Mouse (Mus musculus): ENCODE measurements around the gene Hcar2.

Gene Hcar2

GRCm38 (mm10) chr5:123858798-123859197 lies 6.5 kb downstream of the Hcar2 start:
- no peak for DNase-seq

- DNase-seq, result no peak
Observed at GRCm38 (mm10) chr5:123854511-123854910, 10.8 kb downstream of the Hcar2 start.

DNA sequence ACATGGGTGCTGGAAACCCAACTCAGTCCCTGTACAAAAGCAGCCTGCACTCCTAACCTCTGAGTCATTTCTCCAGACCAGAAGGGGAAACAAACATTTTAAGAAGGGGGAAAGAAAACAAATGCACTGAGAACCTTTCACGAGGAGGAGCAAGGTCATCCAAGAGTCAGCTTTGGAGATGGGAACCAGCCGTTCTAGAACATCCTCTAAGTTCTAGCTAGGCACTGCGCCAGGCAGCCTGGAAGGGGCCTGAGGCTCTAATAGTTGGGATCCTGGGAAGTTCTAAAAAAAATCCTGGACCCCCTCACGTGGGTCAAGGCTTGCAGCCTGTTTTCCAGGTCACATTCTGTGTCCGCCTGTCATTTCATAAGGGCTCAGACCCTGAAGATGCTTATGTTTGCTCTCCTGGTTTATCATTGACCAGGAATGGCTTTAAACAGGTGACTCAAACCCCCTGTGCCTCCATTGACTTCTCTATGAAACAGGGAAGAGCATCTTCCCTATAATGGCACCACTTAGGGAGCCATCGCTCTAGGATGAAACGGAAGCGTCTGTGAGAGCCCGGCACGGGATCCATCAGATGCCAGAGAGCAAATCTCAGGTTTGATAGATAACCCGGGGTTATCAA lies 11.3 kb downstream of the Hcar2 start:
- DNase-seq, result no peak

- DNase-seq, result no peak
Observed at GRCm38 (mm10) chr5:123851398-123851797, 13.9 kb downstream of the Hcar2 start.

DNA sequence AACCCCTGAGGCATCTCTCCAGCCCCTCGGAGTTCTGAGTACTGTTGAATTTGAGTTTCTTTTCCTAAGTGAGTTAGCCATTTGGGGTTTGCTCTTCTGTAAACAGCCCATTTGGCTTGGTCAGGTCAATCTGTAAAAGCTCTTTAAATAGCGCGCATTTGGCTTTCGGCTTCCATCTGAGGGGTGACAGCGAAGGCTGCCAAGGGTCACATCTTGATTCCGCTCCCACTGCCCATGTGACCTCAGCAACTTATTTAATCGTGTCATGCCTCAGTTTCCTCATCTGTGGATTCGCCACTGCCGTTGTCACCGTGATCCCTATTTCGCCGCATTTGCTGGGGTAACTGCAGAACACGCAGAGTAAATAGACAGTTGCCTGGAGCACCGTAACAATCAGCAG lies 21.0 kb downstream of the Hcar2 start:
- DNase-seq, result no peak

DNA sequence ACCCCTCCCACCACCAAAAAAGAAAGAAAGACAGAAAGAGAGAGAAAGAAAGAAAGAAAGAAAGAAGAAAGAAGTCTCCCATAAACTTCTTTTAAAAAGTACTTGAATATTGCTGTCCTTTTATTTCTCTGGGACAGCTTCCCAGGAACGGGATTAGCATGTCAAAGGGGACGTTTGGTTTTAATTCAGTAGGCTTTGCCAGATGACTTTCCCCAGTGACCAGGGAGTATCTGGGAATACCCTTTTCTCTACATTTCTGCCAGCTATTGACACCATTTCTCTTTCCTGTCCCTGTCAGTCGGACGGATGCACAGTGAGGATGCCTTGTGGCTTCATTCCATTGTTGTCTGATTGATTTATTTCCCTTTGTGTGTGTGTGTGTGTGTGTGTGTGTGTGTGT lies 21.5 kb downstream of the Hcar2 start:
- no peak for DNase-seq

GRCm38 (mm10) chr5:123842935-123843282 lies 22.4 kb downstream of the Hcar2 start:
- DNase-seq, result no peak

- no peak for DNase-seq
Observed at GRCm38 (mm10) chr5:123842221-123842934, 22.9 kb downstream of the Hcar2 start.

GRCm38 (mm10) chr5:123837371-123837770 lies 27.9 kb downstream of the Hcar2 start:
- DNase-seq, result no peak

DNA sequence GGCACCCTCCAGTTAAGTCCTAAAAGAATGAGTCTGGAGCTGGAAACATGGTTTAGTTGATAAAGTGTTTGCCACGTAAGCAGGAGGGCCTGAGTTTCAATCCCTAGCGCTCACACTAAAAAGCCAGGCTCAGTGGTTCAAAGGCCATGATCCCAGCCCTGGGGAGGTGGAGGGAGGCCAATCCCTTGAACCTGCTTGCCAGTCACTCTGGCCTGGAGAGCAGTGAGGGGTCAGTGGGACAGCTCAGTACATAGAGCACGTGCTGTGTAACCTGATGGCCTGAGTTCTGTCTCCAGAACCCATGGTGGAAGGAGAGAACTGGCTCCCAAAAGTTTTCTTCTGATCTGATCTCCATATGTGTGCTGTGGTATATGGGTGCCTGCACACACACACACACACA lies 30.5 kb downstream of the Hcar2 start:
- no peak for DNase-seq

DNA sequence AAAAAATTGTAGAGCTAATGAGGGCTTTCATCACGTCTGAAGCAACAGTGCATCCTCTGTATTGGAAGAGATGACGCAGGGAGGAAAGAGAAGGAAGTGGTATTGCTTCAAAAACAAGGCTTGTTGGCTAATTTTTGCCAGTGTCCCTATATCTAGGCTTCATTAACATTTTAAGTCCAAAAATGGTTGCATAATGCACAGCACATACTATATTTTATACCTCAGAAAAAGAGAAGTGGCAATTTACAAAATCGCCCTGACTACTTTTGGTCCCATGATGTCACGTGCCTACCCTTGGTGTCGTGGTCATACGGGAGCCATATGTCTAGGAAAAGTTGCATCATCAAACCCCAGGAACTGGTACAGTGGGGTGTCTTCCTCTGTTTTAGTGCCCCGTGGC lies 33.0 kb downstream of the Hcar2 start:
- no peak for DNase-seq

- no peak for DNase-seq
Observed at GRCm38 (mm10) chr5:123827659-123828091, 37.6 kb downstream of the Hcar2 start.

DNA sequence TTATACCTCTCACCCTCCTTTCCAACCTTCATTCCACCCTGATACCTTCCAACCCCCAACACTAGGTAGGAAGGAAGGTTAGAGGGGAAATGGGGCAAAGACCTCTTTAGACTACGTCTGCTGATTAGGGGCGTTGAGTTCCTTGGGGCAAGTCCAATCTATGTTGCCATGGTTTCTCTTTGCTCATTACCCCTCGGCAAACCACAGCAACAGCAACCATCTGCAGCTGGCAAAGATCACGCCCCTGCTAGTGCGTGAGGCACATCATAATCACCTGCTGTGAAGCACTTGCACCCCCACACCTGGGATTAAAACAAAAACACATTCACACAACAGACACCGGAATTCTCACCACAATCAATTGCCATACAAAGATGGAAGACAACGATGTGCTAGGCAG lies 42.6 kb downstream of the Hcar2 start:
- DNase-seq, result no peak

DNA sequence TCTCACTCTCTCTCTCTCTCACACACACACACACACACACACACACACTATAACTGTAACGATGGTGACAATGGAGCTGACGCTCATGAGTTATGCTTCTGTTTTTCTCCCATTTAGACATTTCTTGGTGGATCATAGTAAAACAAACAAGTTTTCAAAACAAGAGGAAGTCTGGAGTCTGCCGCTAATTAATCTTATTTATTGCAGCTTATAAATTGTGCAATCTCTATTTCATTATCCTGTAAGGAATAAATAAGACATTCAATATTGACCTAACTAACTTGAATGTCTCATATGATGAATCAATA lies 44.1 kb downstream of the Hcar2 start:
- DNase-seq, result no peak

DNA sequence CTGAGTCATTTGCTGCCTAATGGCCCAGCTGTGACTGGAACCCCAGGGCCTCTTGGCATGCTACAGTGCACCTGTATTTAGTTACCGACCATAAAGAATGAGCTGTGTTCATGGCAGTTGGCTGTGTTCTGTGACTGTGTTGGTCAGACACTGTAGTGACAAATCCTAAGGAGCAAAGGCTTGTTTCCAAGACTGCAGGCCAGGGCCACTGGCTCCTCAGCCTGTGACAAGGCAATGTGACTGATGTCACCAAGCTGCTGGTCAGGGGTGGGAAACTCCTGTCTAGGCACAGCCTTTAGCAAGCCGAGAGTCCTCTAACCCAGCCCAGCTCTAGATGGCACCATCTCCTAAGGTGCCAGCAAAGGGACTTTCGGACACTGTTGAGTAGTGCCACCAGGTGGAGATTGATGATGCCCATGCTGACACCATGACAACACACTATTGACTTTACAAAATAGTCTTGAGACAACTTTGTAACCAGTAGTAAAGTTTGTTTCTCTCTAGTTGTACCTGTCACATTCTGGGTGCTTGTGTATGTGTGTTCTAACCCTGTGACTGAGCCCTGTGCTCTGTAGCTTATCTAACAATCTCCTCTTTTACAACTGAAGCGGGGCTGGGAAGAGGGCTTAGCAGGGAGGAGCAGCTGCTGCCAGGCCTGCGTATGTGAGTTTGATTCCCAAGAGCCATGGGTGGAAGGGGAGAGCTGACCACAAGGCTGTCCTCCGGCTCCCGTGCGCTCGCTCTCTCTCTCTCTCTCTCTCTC lies 44.6 kb downstream of the Hcar2 start:
- DNase-seq, result no peak

GRCm38 (mm10) chr5:123818941-123819577 lies 46.2 kb downstream of the Hcar2 start:
- no peak for DNase-seq

DNA sequence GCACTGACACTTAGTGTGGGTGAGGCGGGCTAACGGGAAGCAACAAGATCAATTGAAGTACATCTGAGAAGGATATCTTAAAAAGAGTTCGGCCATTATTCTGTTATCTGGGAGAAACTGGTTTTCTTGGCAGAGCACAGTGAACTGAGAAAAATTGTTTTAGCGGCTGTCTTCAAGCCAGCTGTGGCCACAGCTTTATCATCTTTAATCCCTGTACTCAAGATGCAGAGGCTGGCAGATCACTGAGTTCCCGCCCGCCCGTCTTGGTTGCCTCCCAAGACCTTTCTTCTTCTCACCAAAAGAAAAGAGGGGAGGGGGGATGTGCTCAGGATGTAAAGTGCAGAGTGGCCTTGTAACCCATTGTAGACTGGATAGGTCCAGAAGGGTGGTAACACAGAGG lies 48.4 kb downstream of the Hcar2 start:
- no peak for DNase-seq
